Mouse (Mus musculus) heart, adult 2 months (tissue): ENCODE data around the gene Sept11. TPM values are rescaled to one million over a fixed set of nuclear protein-coding genes. Genes with fewer than 3 reads are reported as not detected.

ENCODE experiments used
- DNase-seq, 2 experiments: peaks; one replicate each; pipeline ENCODE4 v3.0.0; 2021
- H3K27ac ChIP-seq: fragments of 200-600 bp; 2 replicates; pipeline ENCODE4 v1.8.1; 2022
- H3K27me3 ChIP-seq: fragments of 200-500 bp; 2 replicates; pipeline ENCODE4 v1.6.1; 2012; ENCODE audit warnings: mild to moderate bottlenecking, low read length, inconsistent platforms, mixed read lengths; ENCODE audit not compliant: control insufficient read depth, insufficient read depth
- H3K36me3 ChIP-seq: fragments of 200-500 bp; 2 replicates; pipeline ENCODE4 v1.6.1; 2012; ENCODE audit warnings: low read length, inconsistent platforms; ENCODE audit not compliant: control insufficient read depth, insufficient read depth
- H3K4me1 ChIP-seq: fragments of 200-500 bp; 2 replicates; pipeline ENCODE4 v1.6.1; 2011; ENCODE audit warnings: low read length; ENCODE audit not compliant: control insufficient read depth, insufficient read depth
- H3K4me3 ChIP-seq: fragments of 200-600 bp; 2 replicates; pipeline ENCODE4 v1.8.1; 2022
- H3K79me2 ChIP-seq: fragments of 200-500 bp; replicated peaks from 2 replicates; pipeline ENCODE4 v1.6.1; 2012; ENCODE audit warnings: mild to moderate bottlenecking, inconsistent platforms, low read length, moderate library complexity, mixed read lengths; ENCODE audit not compliant: control insufficient read depth, insufficient read depth
- H3K9ac ChIP-seq: fragments of 200-500 bp; 2 replicates; pipeline ENCODE4 v1.6.1; 2012; ENCODE audit warnings: low read depth, mild to moderate bottlenecking, control low read depth, inconsistent platforms, low read length, mixed read lengths
- CTCF ChIP-seq: fragments of 200-600 bp; IDR thresholded peaks from 2 replicates; pipeline ENCODE4 v1.8.1; 2022; ENCODE audit warnings: antibody characterized with exemption, mild to moderate bottlenecking, moderate library complexity
- EP300 ChIP-seq: fragments of 200-500 bp; IDR thresholded peaks from 2 replicates; pipeline ENCODE4 v1.6.1; 2011; ENCODE audit warnings: low read depth, low read length, control low read depth; ENCODE audit not compliant: insufficient read depth
- POLR2A ChIP-seq: fragments of 200-500 bp; IDR thresholded peaks from 2 replicates; pipeline ENCODE4 v1.6.1; 2011; ENCODE audit warnings: mild to moderate bottlenecking, low read depth, low read length, control low read depth; ENCODE audit not compliant: insufficient read depth
- WGBS: fragments of 180-500 bp; shearing (Covaris S2); methylation state at CpG from one replicate; pipeline ENCODE4 v1.1.7; 2018; 5-methylcytosine and 5-hydroxymethylcytosine counted together
- intact Hi-C: fragments of 180-260 bp; cut with DNase I; formaldehyde crosslinking; loops from one replicate; pipeline ENCODE4 v1.15.1; 2025
- long read RNA-seq: library from polyadenylated mRNA; stranded (forward); transcript quantifications from one replicate; pipeline ENCODE4 v2.0.0, GENCODE M21; 2021
- polyA plus RNA-seq: library from polyadenylated mRNA; depleted of rRNA; stranded (reverse); fragments of >200 nt; gene quantifications from 2 replicates; pipeline ENCODE4 v1.2.3, GENCODE M21; 2012; rRNA removed
- total RNA-seq, 2 experiments: library from RNA; stranded (reverse); gene quantifications; 2 replicates each; pipeline ENCODE4 v1.2.3; 2021

The Sept11 gene
- total RNA-seq (10 to 100 TPM; 25.7 to 34.0 TPM), polyA plus RNA-seq (15.6 and 25.8 TPM in 2 replicates)
- long read RNA-seq, full-length matches to known transcripts: 6 of 12 reads
- long read RNA-seq, partial matches to known transcripts: 2 of 12 reads
- long read RNA-seq, other reads (novel, unspliced or antisense): 4 of 12 reads

- Histone ChIP-seq H3K27ac (peak within 1 kb of the TSS; percentile 99), H3K9ac (peak within 1 kb of the TSS; percentile 84), H3K4me1 (peaks cover 11% of the 10 kb centered on the region), H3K4me3 (peak within 1 kb of the TSS; percentile 87), H3K79me2 (no peaks in the 10 kb centered on the region), H3K27me3 (no peaks in the 10 kb centered on the region), H3K36me3 (peaks cover 2% of the 10 kb centered on the region)
- under 1% methylated on average over 63 of the region's 63 CpGs for WGBS
- DNase-seq: peak; percentile 95 to 96
- TF ChIP-seq CTCF (peak; percentile 17; the same call in 1 of the 2 replicates), POLR2A (peak; percentile 61), EP300 (peak; percentile 66; the same call in 1 of the 2 replicates)
- intact Hi-C loops: loop anchor here (1.0 to 5.0 kb wide), 3 partner anchors 52 to 174 kb away; partner anchors contain the start of gene Ccng2
These were observed at the start of gene Sept11 for GRCm38 (mm10) chr5:93092857-93093622. TSS of gene Sept11 (plus strand) at chr5:93093437.

- DNase-seq: no peak
- TF ChIP-seq POLR2A: no peak
- TF ChIP-seq EP300: no peak
- no peak for TF ChIP-seq CTCF
- intact Hi-C loops: no loop called here
- Histone ChIP-seq H3K9ac (no peak overlapping the region; the same call in 1 of the 2 replicates), H3K27ac (no peak overlapping the region), H3K36me3 (no peaks in the 10 kb centered on the region), H3K4me1 (no peaks in the 10 kb centered on the region; the same call in 1 of the 2 replicates), H3K79me2 (no peaks in the 10 kb centered on the region), H3K27me3 (peaks cover 16% of the 10 kb centered on the region), H3K4me3 (peak overlapping the region; percentile 52)
- 3% methylated on average over 68 of the region's 69 CpGs for WGBS
These were observed 49.3 kb upstream of the Sept11 start for GRCm38 (mm10) chr5:93043688-93044583.

GRCm38 (mm10) chr5:93044584-93045370, 48.5 kb upstream of the Sept11 start, which contains the start of gene Sowahb:
TSS of gene Sowahb (minus strand) at chr5:93045022.
- Histone ChIP-seq H3K27ac (no peak within 1 kb of the TSS), H3K4me1 (peaks cover 1% of the 10 kb centered on the region), H3K79me2 (no peaks in the 10 kb centered on the region), H3K27me3 (peaks cover 16% of the 10 kb centered on the region), H3K9ac (peak within 1 kb of the TSS; percentile 58), H3K4me3 (peak within 1 kb of the TSS; percentile 52), H3K36me3 (no peaks in the 10 kb centered on the region)
- 2% methylated on average over 68 of the region's 68 CpGs for WGBS
- TF ChIP-seq CTCF: 0 out of 2 replicates have a peak, but pooled peaks have one; percentile 6
- TF ChIP-seq POLR2A: no peak
- peak in 1 of 2 experiments; percentile 19 for DNase-seq
- intact Hi-C loops: no loop called here

GRCm38 (mm10) chr5:93045371-93045714, 47.9 kb upstream of the Sept11 start:
- TF ChIP-seq POLR2A (no peak), EP300 (no peak), CTCF (no peak)
- no peak for DNase-seq
- Histone ChIP-seq H3K27me3 (peaks cover 16% of the 10 kb centered on the region), H3K79me2 (no peaks in the 10 kb centered on the region), H3K4me3 (peak overlapping the region; percentile 52), H3K9ac (no peak overlapping the region), H3K36me3 (no peaks in the 10 kb centered on the region), H3K4me1 (peaks cover 1% of the 10 kb centered on the region), H3K27ac (no peak overlapping the region)
- intact Hi-C loops: no loop called here
- WGBS: 14% methylated on average over 19 of the region's 19 CpGs

- Histone ChIP-seq H3K79me2 (no peaks in the 10 kb centered on the region), H3K4me3 (no peak overlapping the region), H3K27ac (no peak overlapping the region), H3K36me3 (no peaks in the 10 kb centered on the region), H3K27me3 (peaks cover 16% of the 10 kb centered on the region), H3K4me1 (peaks cover 1% of the 10 kb centered on the region), H3K9ac (no peak overlapping the region)
- no peak for DNase-seq
- 76% methylated on average over 5 of the region's 5 CpGs for WGBS
- intact Hi-C loops: no loop called here
- TF ChIP-seq CTCF (no peak), POLR2A (no peak), EP300 (no peak)
These were observed 46.9 kb upstream of the Sept11 start for GRCm38 (mm10) chr5:93046306-93046845.
